Mouse (Mus musculus): ENCODE measurements at regions not wholly inside any gene's neighbourhood (a gene's known extent, or its start where the extent isn't known, plus 50 kb on each side); places are given as distances from the start of the nearest gene placed in this dataset.

GRCm38 (mm10) chr15:57543985-57544384, 66.6 kb upstream of the Slc22a22 start:
- peak in 1 of 2 experiments; percentile 14 for DNase-seq (ENCODE audit: low spot score in 2 of 2)

GRCm38 (mm10) chr15:57542630-57543029, 65.2 kb upstream of the Slc22a22 start:
- DNase-seq (ENCODE audit: low spot score in 2 of 2): peak in 1 of 2 experiments; percentile 14

- DNase-seq (ENCODE audit: low spot score in 2 of 2): no peak
Measured at GRCm38 (mm10) chr15:57535514-57535913, 58.1 kb upstream of the Slc22a22 start.
